Mouse (Mus musculus) cerebellum, adult 8-10 months (tissue): ENCODE measurements at regions not wholly inside any gene's neighbourhood (a gene's known extent, or its start where the extent isn't known, plus 50 kb on each side); places are given as distances from the start of the nearest gene placed in this dataset.

Experiments
- DNase-seq: peaks from one replicate; pipeline ENCODE4 v3.0.0; 2022

- DNase-seq: no peak
Observed at GRCm38 (mm10) chr1:168801046-168801445, 369.0 kb upstream of the Pbx1 start.

DNA sequence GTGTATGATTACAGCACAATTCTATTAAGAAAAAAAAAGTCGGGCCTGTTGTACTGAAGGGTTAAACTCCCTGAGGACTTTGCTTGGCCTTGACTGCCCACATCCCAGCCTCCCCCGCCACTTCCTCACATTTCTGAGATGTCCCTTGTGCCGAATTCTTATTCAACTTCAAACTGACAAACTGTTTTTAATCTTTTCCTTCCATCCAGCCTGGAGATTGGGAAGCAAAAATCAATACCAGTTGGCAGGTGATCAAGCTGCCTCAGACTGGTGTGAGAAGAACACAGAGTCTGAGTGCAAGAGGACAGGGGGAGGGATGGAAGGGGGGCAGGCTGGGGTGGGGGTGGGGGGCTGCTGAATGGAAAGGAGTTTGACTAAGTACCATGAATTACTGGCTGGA is 354.7 kb upstream of the Pbx1 start:
- no peak for DNase-seq

GRCm38 (mm10) chr1:168783851-168784250 is 351.8 kb upstream of the Pbx1 start:
- DNase-seq: no peak

- no peak for DNase-seq
Observed at GRCm38 (mm10) chr1:168764368-168764895, 332.4 kb upstream of the Pbx1 start.

DNA sequence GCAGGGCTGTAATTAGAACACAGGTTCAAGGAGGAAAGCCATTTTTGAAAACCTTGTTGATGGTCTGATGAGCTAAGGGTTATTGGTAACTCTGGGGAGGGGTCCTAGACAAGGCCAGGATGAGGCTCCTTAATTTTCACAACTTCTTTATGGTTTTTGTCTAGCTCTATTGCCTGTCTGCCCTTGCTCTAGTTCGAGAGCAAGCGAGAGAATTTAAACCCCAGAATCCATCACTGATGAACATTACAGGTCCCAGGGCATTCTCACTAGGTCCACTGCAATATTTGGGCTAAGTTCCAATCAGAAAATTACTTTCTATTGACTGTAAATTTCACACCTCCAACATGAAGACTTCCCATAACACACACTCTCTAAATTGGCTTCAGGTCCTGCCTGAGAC is 329.0 kb upstream of the Pbx1 start:
- DNase-seq: no peak

DNA sequence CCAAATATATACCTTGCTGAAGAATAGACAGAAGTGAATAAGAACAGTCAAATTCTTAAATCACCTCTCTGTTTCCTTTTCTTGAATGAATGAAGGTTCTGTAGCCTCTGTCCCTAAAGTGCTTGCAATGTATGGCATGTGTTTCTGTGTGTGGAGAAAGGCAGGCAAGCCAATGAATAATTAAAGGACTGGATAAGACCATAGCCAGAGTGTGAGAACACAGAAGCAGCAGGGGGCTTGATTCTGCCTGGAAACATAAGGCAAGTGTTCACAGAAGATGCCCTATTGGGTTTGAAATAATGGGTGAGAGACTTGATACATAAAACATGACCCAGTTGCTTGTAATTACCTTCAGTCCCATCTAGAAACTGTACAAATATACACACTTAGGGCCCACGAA is 328.2 kb upstream of the Pbx1 start:
- DNase-seq: no peak

GRCm38 (mm10) chr1:168758835-168759234 is 326.8 kb upstream of the Pbx1 start:
- DNase-seq: no peak

GRCm38 (mm10) chr1:168754196-168754595 is 322.1 kb upstream of the Pbx1 start:
- DNase-seq: no peak

- DNase-seq: no peak
Observed at GRCm38 (mm10) chr1:168743435-168743834, 311.4 kb upstream of the Pbx1 start.

DNA sequence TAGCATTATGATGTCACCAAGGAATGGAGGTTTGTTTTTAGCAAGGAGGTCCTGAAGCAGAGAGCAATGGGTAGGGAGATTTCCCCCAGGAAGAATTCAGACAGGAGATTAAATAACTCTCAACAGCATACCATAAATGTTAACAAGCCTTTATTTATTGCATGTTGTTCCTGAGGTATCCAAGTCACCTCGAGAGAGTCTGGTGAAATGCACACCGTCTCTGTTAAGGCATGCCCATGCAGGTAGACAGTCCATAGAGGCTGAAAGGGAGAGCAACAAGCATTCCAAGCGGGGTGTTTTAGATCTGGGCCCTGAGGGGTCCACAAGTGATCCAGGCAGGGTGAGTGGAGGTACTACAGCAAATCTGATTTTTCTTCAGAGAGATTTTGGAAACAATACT is 305.9 kb upstream of the Pbx1 start:
- DNase-seq: no peak

DNA sequence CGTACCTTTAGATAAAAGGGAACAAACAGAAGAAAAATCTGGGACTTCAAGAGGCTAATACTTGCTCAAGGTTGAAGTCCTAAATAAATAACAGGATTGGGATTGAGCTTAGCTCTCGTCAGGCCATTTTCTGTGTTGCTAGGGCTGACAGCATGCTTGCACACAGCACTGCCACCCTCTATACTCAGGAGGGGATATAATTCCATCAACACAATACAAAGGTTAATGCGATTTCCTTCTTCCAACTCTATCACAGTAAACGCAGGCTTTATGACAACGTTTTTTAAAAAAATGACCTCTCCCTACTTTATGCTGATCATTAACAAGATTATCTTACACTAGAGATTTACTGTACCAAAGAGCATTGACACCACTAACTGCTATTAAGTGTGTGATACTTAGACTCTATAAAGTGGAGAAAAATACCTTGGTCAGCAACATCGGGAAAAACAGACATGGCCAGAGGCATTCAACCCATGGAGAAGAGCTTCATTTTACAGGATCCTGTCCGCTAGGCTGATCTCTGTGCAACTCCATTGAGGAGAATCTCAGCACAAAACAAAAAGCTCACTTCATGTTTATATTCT is 305.3 kb upstream of the Pbx1 start:
- DNase-seq: no peak

DNA sequence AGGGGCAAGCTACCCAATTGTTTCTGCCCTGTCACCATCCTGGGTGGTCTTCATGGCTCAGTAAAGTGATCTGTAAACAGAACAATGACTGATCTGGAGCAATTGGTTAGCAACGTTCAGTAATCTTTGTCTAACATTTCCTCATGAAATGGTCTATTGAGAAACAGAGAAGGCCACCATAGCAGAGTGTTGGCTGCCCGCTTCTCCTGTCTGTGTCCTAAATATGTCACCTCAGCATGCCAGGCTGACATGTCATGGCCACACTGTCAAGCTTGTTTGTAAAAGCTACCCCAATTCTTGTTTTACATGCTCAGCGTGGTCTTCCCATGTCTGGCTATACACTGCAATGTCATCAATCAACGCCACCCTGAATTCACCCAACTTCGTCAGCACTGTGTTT is 301.0 kb upstream of the Pbx1 start:
- DNase-seq: no peak

DNA sequence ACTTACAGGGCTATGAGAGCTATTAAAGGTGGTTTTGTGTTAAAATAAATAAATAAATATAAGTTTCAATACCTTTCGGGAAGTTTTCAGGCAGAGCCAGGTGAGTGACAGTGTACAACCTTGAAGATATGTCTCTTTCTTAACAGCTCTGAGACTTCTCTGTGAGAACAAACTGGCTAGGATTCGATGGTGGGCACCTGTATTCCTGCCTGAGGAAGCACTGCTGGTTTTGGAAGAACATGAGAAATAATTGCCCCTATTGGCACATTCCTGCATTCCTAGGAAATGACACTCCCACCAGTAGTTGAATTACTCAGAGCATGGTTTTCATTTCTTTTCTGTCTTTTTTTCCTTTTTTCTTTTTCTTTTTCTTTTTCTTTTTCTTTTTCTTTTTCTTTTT is 277.8 kb upstream of the Pbx1 start:
- DNase-seq: no peak

- peak; percentile 3 for DNase-seq
Observed at GRCm38 (mm10) chr1:168709017-168709681, 277.1 kb upstream of the Pbx1 start.

- no peak for DNase-seq
Observed at GRCm38 (mm10) chr1:168708161-168708865, 276.2 kb upstream of the Pbx1 start.

DNA sequence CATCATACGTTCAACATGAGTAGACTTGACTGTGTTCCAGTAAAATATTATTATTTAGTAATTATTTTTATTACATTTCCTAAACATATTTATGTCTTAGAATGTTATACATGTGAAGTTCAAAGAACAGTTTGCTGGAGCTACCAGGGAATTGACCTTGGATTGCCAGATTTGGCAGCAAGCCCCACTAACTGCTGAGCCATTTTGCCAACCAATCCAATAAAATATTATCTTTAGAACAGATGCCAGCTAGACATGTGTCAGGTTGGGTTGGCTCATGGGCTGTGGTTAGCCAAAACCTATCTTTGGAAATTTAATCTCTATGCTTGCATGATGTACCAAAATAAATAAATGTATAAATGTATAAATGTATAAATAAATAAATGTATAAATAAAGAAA is 265.3 kb upstream of the Pbx1 start:
- DNase-seq: no peak

GRCm38 (mm10) chr1:168686821-168687220 is 254.8 kb upstream of the Pbx1 start:
- no peak for DNase-seq

- DNase-seq: no peak
Observed at GRCm38 (mm10) chr1:168685147-168685546, 253.1 kb upstream of the Pbx1 start.

DNA sequence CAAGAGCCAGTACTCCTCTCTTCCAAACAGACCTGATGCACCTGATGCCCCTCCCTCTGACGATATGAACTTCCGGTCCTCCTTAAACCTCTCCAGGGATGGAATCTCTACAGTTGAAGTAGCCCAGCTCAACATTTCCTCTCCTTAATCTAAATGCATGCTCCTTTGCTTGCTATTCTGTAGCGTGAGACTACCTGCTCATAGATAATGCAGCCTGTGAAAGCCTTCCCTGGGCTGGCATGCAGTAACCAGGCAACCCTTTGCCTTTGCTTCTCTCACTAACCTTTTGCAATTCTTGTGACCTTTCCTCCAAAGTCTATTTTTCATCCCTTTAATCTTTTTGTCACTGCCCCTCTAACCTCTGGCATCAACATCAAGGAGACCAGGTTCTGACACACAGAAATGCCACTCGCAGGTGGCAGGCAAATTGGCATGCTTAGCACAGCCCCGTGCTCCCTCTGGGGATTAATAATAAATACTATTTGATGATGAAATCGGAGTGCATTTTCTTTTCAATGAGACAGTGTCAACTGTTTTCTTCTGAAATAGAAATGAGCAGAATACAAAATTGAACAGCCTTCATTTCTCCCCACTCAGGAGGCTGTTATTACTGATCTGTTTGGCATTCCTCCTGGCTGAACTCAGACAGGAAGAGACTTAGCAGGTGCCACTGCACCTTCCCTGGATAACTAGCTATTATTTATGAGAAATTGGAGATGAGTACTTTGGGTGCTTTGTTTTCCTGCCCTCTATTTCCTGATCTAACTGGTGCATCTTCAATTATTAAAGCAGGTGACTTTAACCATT is 249.8 kb upstream of the Pbx1 start:
- DNase-seq: no peak

DNA sequence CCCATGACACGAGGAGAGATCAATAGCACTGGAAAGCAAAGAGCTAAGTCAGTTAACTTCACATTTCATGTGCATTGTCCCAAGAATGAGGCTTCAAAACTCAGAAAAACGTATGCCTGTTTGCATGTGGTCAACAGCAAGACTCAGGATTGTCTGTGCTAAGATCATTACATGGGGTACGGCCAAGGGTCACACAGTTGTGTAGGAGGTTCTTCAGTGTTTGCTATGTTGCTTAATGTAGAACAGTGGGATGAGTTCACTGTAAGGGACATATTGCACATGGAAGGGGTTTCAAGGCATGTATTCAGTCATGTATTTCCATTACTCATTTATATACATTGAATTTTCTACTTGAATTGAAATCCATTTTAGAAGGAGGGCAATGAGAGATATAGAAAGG is 248.6 kb upstream of the Pbx1 start:
- no peak for DNase-seq

GRCm38 (mm10) chr1:168676418-168677413 is 244.6 kb upstream of the Pbx1 start:
- DNase-seq: peak; percentile 5

DNA sequence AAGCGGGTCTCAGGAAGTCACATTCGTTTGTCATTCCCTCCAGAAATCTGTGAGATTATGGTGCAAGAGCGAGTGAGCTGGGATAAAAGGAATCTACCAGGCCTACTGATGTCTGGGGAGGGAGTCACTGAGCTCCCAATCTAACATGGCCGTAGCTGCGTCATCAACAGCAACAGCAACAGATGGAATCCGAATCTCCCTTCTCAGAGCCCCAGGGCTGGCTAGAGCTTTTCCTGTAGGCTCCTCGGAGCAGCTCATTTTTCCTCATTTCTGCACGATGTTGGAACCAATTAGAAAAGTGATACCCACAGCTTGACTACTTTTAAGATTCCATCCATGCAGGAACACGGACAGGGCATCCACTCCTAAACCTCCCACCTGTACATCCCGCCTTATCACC is 243.7 kb upstream of the Pbx1 start:
- no peak for DNase-seq
